Mouse (Mus musculus) stomach, embryonic 16.5 days (tissue): Measurements from ENCODE around the gene Pcca. TPM values are rescaled to one million over a fixed set of nuclear protein-coding genes. Genes with fewer than 3 reads are reported as not detected.
A peak's percentile ranks its signal among the peaks of the same experiment; 100 is the strongest.

ENCODE experiments used
- ATAC-seq: fragments of 200-750 bp; cut with Nextera tagmentation; 2 replicates; pipeline ENCODE4 v1.8.0; 2017; ENCODE audit warnings: moderate number of reproducible peaks, moderate TSS enrichment; ENCODE audit not compliant: insufficient read depth, low FRiP score
- H3K27ac ChIP-seq: fragments of 300-500 bp; sonication (generic); 2 replicates; pipeline ENCODE4 v1.5.1; 2014; ENCODE audit warnings: low read length
- H3K27me3 ChIP-seq: fragments of 300-500 bp; sonication (generic); 2 replicates; pipeline ENCODE4 v1.6.1; 2014; ENCODE audit warnings: low read length, control low read depth, mixed read lengths; ENCODE audit not compliant: control insufficient read depth, insufficient read depth
- H3K36me3 ChIP-seq: fragments of 300-500 bp; sonication (generic); 2 replicates; pipeline ENCODE4 v1.6.1; 2014; ENCODE audit warnings: low read length; ENCODE audit not compliant: control insufficient read depth, insufficient read depth
- H3K4me1 ChIP-seq: fragments of 300-500 bp; sonication (generic); 2 replicates; pipeline ENCODE4 v1.6.1; 2014; ENCODE audit warnings: low read length, control low read depth, mixed read lengths; ENCODE audit not compliant: control insufficient read depth, insufficient read depth
- H3K4me2 ChIP-seq: fragments of 300-500 bp; sonication (generic); 2 replicates; pipeline ENCODE4 v1.6.1; 2014; ENCODE audit warnings: low read depth, low read length, mixed read lengths
- H3K4me3 ChIP-seq: fragments of 300-500 bp; sonication (generic); replicated peaks from 2 replicates; pipeline ENCODE4 v1.5.1; 2014; ENCODE audit warnings: mild to moderate bottlenecking, low read length
- H3K9ac ChIP-seq: fragments of 300-500 bp; sonication (generic); 2 replicates; pipeline ENCODE4 v1.6.1; 2014; ENCODE audit warnings: low read length
- H3K9me3 ChIP-seq: fragments of 300-500 bp; sonication (generic); replicated peaks from 2 replicates; pipeline ENCODE4 v1.6.1; 2016; ENCODE audit warnings: low read length, control low read depth; ENCODE audit not compliant: control insufficient read depth
- WGBS: fragments of 180-500 bp; shearing (Covaris S2); extraction: QIAGEN DNeasy Blood & Tissue Kit; methylation state at CpG from one replicate; pipeline ENCODE4 v1.1.7; 2014; 5-methylcytosine and 5-hydroxymethylcytosine counted together
- polyA plus RNA-seq: library from polyadenylated mRNA; unstranded; fragments of >200 nt; fragmentation: Nextera tagmentation; extraction: Ambion mirVana; gene quantifications from 2 replicates; pipeline ENCODE4 v1.2.1, GENCODE M21; 2015

Pcca gene
- polyA plus RNA-seq, 1 experiment from 2014 or later = 19.7 TPM

GRCm38 (mm10) chr14:122901715-122902114, 367.6 kb downstream of the Pcca start:
- WGBS = 72% methylated on average over 2 of the region's 2 CpGs
- H3K9ac ChIP-seq = no peak overlapping the region
- H3K27me3 ChIP-seq = no peaks in the 10 kb centered on the region
- H3K4me2 ChIP-seq = no peak overlapping the region
- peaks cover 15% of the 10 kb centered on the region for H3K4me1 ChIP-seq
- H3K27ac ChIP-seq = no peak overlapping the region
- no peak overlapping the region for H3K4me3 ChIP-seq
- H3K9me3 ChIP-seq = no peaks in the 10 kb centered on the region
- no peak for ATAC-seq
- no peaks in the 10 kb centered on the region for H3K36me3 ChIP-seq

- no peak overlapping the region for H3K27ac ChIP-seq
- 55% methylated on average over 2 of the region's 2 CpGs for WGBS
Measured at GRCm38 (mm10) chr14:122902136-122902535, 368.0 kb downstream of the Pcca start.

GRCm38 (mm10) chr14:122902884-122903283, 368.8 kb downstream of the Pcca start:
- Histone ChIP-seq H3K27ac (peak overlapping the region; percentile 35; the same call in 1 of the 2 replicates), H3K4me2 (no peak overlapping the region), H3K9me3 (0 out of 2 replicates have a peak, but pooled peaks cover 4% of the 10 kb centered on the region), H3K27me3 (no peaks in the 10 kb centered on the region), H3K4me1 (peaks cover 15% of the 10 kb centered on the region), H3K4me3 (no peak overlapping the region), H3K9ac (no peak overlapping the region), H3K36me3 (no peaks in the 10 kb centered on the region)
- 60% methylated on average over 4 of the region's 4 CpGs for WGBS
- peak; percentile 81 for ATAC-seq

More at GRCm38 (mm10) chr14:122902136-122902535, 368.0 kb downstream of the Pcca start:
- peaks cover 15% of the 10 kb centered on the region for H3K4me1 ChIP-seq
- H3K36me3 ChIP-seq = no peaks in the 10 kb centered on the region
- 0 out of 2 replicates have a peak, but pooled peaks cover 2% of the 10 kb centered on the region for H3K9me3 ChIP-seq
- H3K4me2 ChIP-seq = no peak overlapping the region
- no peak overlapping the region for H3K4me3 ChIP-seq
- peak; percentile 61; the same call in 1 of the 2 replicates for ATAC-seq
- H3K9ac ChIP-seq = no peak overlapping the region
- no peaks in the 10 kb centered on the region for H3K27me3 ChIP-seq

- 44% methylated on average over 2 of the region's 2 CpGs for WGBS
- H3K27me3 ChIP-seq = no peaks in the 10 kb centered on the region
- H3K4me1 ChIP-seq = peaks cover 15% of the 10 kb centered on the region
- no peaks in the 10 kb centered on the region for H3K36me3 ChIP-seq
- H3K4me3 ChIP-seq = no peak overlapping the region
- no peak for ATAC-seq
- H3K9me3 ChIP-seq = 0 out of 2 replicates have a peak, but pooled peaks cover 4% of the 10 kb centered on the region
- no peak overlapping the region for H3K27ac ChIP-seq
- H3K4me2 ChIP-seq = no peak overlapping the region
- H3K9ac ChIP-seq = no peak overlapping the region
Measured at GRCm38 (mm10) chr14:122903923-122904351, 369.8 kb downstream of the Pcca start.

GRCm38 (mm10) chr14:122905007-122905406, 370.9 kb downstream of the Pcca start:
- Histone ChIP-seq H3K36me3 (no peaks in the 10 kb centered on the region), H3K4me2 (no peak overlapping the region), H3K9me3 (0 out of 2 replicates have a peak, but pooled peaks cover 4% of the 10 kb centered on the region), H3K4me3 (no peak overlapping the region), H3K4me1 (peaks cover 15% of the 10 kb centered on the region), H3K27ac (no peak overlapping the region), H3K27me3 (no peaks in the 10 kb centered on the region), H3K9ac (no peak overlapping the region)
- ATAC-seq = no peak
- WGBS = 80% methylated on average over 1 of the region's 1 CpGs

- ATAC-seq = no peak
- Histone ChIP-seq H3K36me3 (no peaks in the 10 kb centered on the region), H3K9ac (no peak overlapping the region), H3K4me2 (no peak overlapping the region), H3K4me1 (peaks cover 10% of the 10 kb centered on the region; the same call in 1 of the 2 replicates), H3K9me3 (0 out of 2 replicates have a peak, but pooled peaks cover 4% of the 10 kb centered on the region), H3K27me3 (no peaks in the 10 kb centered on the region), H3K4me3 (no peak overlapping the region), H3K27ac (peak overlapping the region; percentile 49; the same call in 1 of the 2 replicates)
- WGBS = 86% methylated on average over 4 of the region's 4 CpGs
Measured at GRCm38 (mm10) chr14:122908075-122908474, 374.0 kb downstream of the Pcca start.

GRCm38 (mm10) chr14:122909368-122910091, 375.4 kb downstream of the Pcca start:
- Histone ChIP-seq H3K27me3 (no peaks in the 10 kb centered on the region), H3K4me2 (peak overlapping the region; percentile 6; the same call in 1 of the 2 replicates), H3K9ac (no peak overlapping the region), H3K9me3 (0 out of 2 replicates have a peak, but pooled peaks cover 4% of the 10 kb centered on the region), H3K36me3 (no peaks in the 10 kb centered on the region), H3K27ac (peak overlapping the region; percentile 53), H3K4me1 (peaks cover 8% of the 10 kb centered on the region), H3K4me3 (no peak overlapping the region)
- 48% methylated on average over 5 of the region's 5 CpGs for WGBS
- peak; percentile 70 for ATAC-seq

- no peak for ATAC-seq
- Histone ChIP-seq H3K4me2 (peak overlapping the region; percentile 92), H3K9ac (no peak overlapping the region), H3K27me3 (no peaks in the 10 kb centered on the region), H3K36me3 (no peaks in the 10 kb centered on the region), H3K27ac (no peak overlapping the region), H3K4me1 (peaks cover 8% of the 10 kb centered on the region), H3K4me3 (no peak overlapping the region), H3K9me3 (0 out of 2 replicates have a peak, but pooled peaks cover 4% of the 10 kb centered on the region)
Measured at GRCm38 (mm10) chr14:122911265-122911664, 377.1 kb downstream of the Pcca start.

GRCm38 (mm10) chr14:122912137-122912536, 378.0 kb downstream of the Pcca start:
- H3K4me2 ChIP-seq = peak overlapping the region; percentile 92
- 62% methylated on average over 1 of the region's 1 CpGs for WGBS
- 0 out of 2 replicates have a peak, but pooled peaks cover 2% of the 10 kb centered on the region for H3K9me3 ChIP-seq
- peak overlapping the region; percentile 79 for H3K4me3 ChIP-seq
- no peak for ATAC-seq
- H3K4me1 ChIP-seq = peaks cover 8% of the 10 kb centered on the region
- no peaks in the 10 kb centered on the region for H3K27me3 ChIP-seq
- peak overlapping the region; percentile 83 for H3K9ac ChIP-seq
- H3K27ac ChIP-seq = peak overlapping the region; percentile 81
- H3K36me3 ChIP-seq = no peaks in the 10 kb centered on the region
